Mouse (Mus musculus) C2C12 (cell line): ENCODE data around the gene Mfsd7a. TPM values are rescaled to one million over a fixed set of nuclear protein-coding genes. Genes with fewer than 3 reads are reported as not detected.

Experiments used
- H3K27me3 ChIP-seq: one replicate; pipeline ENCODE4 v1.6.1; 2011; ENCODE audit not compliant: control insufficient read depth, insufficient read depth, insufficient read length
- H3K36me3 ChIP-seq: one replicate; pipeline ENCODE4 v1.6.1; 2011; ENCODE audit not compliant: control insufficient read depth, insufficient read depth
- H3K4me3 ChIP-seq: one replicate; pipeline ENCODE4 v1.5.1; 2011; ENCODE audit warnings: mild to moderate bottlenecking, control low read depth; ENCODE audit not compliant: poor library complexity, insufficient read depth, severe bottlenecking
- H3K79me2 ChIP-seq: one replicate; pipeline ENCODE4 v1.6.1; 2011; ENCODE audit not compliant: control insufficient read depth, insufficient read depth
- H3K79me3 ChIP-seq: one replicate; pipeline ENCODE4 v1.6.1; 2011; ENCODE audit warnings: low read depth, control low read depth
- H3ac ChIP-seq: one replicate; pipeline ENCODE3; 2011; ENCODE audit warnings: low read depth; ENCODE audit not compliant: control insufficient read depth, insufficient read length
- CEBPB ChIP-seq: IDR thresholded peaks from one replicate; pipeline ENCODE4 v1.6.1; 2011; ENCODE audit warnings: low read depth, mild to moderate bottlenecking, control low read depth, moderate library complexity
- CTCF ChIP-seq: IDR thresholded peaks from one replicate; pipeline ENCODE4 v1.5.1; 2011; ENCODE audit not compliant: control insufficient read depth, insufficient read depth, insufficient read length
- FOSL1 ChIP-seq: IDR thresholded peaks from one replicate; pipeline ENCODE4 v1.8.0; 2011; ENCODE audit warnings: mild to moderate bottlenecking, low read length; ENCODE audit not compliant: poor library complexity, insufficient read depth, severe bottlenecking
- MAX ChIP-seq: IDR thresholded peaks from one replicate; pipeline ENCODE4 v1.6.1; 2011; ENCODE audit warnings: mild to moderate bottlenecking, control low read depth
- MYOD1 ChIP-seq: IDR thresholded peaks from one replicate; pipeline ENCODE4 v1.6.1; 2011; ENCODE audit warnings: low read depth; ENCODE audit not compliant: control insufficient read depth, insufficient read length
- MYOG ChIP-seq: IDR thresholded peaks from one replicate; pipeline ENCODE4 v1.6.1; 2011; ENCODE audit not compliant: control insufficient read depth, insufficient read length; ENCODE audit errors: extremely low read depth
- USF1 ChIP-seq: IDR thresholded peaks from one replicate; pipeline ENCODE4 v1.6.1; 2011; ENCODE audit warnings: low read depth, mild to moderate bottlenecking, control low read depth, moderate library complexity
- polyA plus RNA-seq: library from polyadenylated mRNA; unstranded; fragments of >200 nt; fragmentation: generic; extraction: Trizol; gene quantifications from one replicate; pipeline ENCODE4 v1.2.1, GENCODE M21; 2012; ENCODE audit warnings: missing spikeins

The Mfsd7a gene
- polyA plus RNA-seq, 1 experiment: 0.25 TPM

DNA sequence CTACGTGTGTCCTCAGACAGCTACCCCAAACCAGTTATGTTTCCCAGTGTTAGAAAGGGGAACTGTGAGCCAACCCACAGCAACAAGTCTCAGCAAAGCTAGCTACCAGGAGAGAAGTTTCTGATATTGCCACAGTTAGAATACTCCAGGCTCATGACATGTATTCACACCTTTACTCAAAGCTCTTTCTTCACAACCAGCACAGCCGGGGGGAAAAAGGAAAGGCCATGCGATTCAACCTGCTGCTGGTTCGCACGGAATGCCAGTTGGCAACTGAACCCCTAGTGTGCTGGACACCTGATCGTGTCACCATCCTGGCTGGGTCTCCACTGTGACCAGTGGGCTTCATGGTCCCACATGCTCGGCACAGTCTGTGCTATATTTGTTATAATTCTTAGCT lies 834 bp downstream of the Mfsd7a start:
- Histone ChIP-seq H3K79me2 (no peaks in the 10 kb centered on the region), H3K27me3 (no peaks in the 10 kb centered on the region), H3K36me3 (no peaks in the 10 kb centered on the region), H3K79me3 (no peaks in the 10 kb centered on the region), H3ac (no peak overlapping the region), H3K4me3 (no peak overlapping the region)
- TF ChIP-seq MYOG: no peak
- no peak for TF ChIP-seq CEBPB
- TF ChIP-seq FOSL1: no peak
- TF ChIP-seq USF1: no peak
- TF ChIP-seq MAX: no peak
- no peak for TF ChIP-seq CTCF
- no peak for TF ChIP-seq MYOD1

DNA sequence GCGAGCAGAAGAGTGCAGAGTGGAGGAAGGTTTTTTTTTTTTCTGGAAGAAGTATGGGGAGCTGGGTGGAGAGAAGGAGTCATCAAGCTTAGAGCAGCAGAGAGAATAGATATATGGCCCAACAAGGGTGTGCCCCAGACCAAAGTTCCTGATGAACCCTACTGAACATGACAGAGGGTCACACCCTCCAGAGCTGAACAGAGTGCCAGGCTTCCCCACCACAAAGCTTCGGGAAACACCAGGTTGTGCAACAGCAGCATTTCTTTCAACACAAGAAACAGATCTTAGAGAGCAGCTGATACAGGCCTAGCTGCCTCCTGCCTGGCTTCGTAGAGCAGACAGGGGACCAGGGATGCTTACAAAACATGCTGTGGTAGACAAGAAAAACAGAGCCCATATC lies 1.7 kb downstream of the Mfsd7a start:
- Histone ChIP-seq H3K79me3 (no peaks in the 10 kb centered on the region), H3K27me3 (no peaks in the 10 kb centered on the region), H3ac (no peak overlapping the region), H3K79me2 (no peaks in the 10 kb centered on the region), H3K36me3 (no peaks in the 10 kb centered on the region), H3K4me3 (no peak overlapping the region)
- TF ChIP-seq CEBPB: no peak
- no peak for TF ChIP-seq USF1
- TF ChIP-seq MYOD1: no peak
- TF ChIP-seq MAX: no peak
- no peak for TF ChIP-seq CTCF
- TF ChIP-seq FOSL1: no peak
- TF ChIP-seq MYOG: no peak

DNA sequence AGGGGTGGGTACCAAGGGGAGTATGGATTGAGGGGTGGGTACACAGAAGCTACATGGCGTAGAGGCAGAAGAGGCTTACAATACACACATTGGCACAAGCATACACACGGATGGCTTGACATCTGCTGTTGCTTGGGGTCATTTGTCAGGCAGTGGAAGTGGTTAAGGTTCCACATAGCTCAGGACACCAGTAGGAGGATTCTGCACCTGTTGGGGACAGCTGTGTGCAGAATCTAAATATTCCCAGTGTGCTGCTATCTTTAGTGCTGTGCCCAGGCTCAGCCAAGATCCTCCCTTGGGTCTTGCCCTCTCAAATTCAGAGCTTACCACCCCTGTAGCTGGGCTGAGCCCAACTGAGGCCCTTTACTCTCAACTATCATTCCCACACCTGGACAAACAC lies 12.6 kb downstream of the Mfsd7a start:
- peaks cover 19% of the 10 kb centered on the region for H3K79me2 ChIP-seq
- H3ac ChIP-seq: no peak overlapping the region
- no peak overlapping the region for H3K4me3 ChIP-seq
- H3K27me3 ChIP-seq: peaks cover 16% of the 10 kb centered on the region
- H3K36me3 ChIP-seq: peaks cover 16% of the 10 kb centered on the region
- TF ChIP-seq MAX: no peak
- peaks cover 15% of the 10 kb centered on the region for H3K79me3 ChIP-seq

DNA sequence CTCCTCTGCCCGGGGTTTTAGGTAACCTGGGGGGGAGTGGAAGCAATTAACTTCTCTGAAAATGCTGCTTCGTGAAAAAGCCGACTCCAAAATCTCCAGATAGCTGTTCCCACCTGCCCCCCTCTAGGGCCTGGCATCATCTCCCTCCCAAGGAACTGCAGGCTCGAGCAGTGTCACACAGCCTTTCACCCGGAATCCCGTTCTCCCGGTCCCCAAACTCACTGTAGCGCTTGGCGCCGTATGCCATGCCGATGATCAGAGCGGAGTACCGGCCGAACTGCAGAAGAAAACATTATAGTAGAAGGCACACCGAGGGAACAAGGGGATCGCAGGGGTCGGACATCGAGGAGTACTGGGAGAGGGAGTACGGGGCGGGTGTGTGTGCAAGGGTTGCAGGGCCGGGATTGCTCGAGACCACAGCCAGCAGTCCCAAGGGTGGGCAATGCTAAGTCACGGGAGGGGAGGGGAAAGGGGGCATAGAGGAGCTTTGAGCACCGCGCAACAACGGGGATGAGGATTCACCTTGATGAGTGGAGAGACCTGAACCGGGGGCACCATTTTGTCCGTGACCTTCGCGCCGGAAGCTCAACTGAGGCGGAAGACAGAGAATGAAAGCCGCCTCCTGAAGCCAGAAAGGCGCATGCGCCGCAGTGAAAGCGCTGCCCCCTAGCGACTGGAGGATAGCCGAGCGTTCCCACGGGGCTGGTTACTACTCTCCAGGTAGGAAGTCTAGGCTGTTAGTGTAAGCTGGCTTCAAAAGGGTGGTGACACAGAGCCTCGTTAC lies 14.7 kb downstream of the Mfsd7a start, which contains the start of gene Atp5k:
Atp5k (minus strand) TSS at position 645 of the 784 bp plus-strand sequence.
- peak; percentile 74 for TF ChIP-seq CTCF
- no peak for TF ChIP-seq MYOG
- peaks cover 16% of the 10 kb centered on the region for H3K79me3 ChIP-seq
- H3K27me3 ChIP-seq: peaks cover 13% of the 10 kb centered on the region
- H3K4me3 ChIP-seq: peak within 1 kb of the TSS; percentile 92
- H3ac ChIP-seq: peak within 1 kb of the TSS; percentile 79
- H3K36me3 ChIP-seq: peaks cover 30% of the 10 kb centered on the region
- H3K79me2 ChIP-seq: peaks cover 19% of the 10 kb centered on the region

DNA sequence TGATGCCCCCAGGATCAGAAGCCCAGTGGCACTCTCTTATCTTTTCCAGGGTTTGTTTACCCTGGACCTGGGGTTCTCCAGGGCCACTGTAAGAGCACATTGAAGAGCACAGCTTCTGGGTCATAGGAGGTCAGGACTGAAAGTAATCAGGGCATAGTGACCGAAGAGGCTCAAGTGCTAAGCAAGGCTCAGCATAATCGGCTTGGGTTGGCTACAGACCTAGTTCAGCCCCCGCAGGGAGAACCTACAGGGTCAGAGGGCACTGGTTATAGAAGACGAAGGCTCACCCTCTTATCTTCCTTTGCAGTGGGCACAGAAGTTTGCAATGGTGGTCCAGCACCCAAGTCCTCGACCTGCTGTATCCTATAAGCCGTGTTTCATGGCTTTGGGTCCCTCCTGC lies 17.5 kb downstream of the Mfsd7a start:
- no peak for TF ChIP-seq MYOD1
- TF ChIP-seq FOSL1: no peak
- no peak for TF ChIP-seq USF1
- TF ChIP-seq CEBPB: no peak
- no peak for TF ChIP-seq MAX
- TF ChIP-seq MYOG: no peak
- TF ChIP-seq CTCF: no peak
- peaks cover 19% of the 10 kb centered on the region for H3K79me2 ChIP-seq
- H3K36me3 ChIP-seq: peaks cover 35% of the 10 kb centered on the region
- no peak overlapping the region for H3K4me3 ChIP-seq
- peaks cover 2% of the 10 kb centered on the region for H3K27me3 ChIP-seq
- H3ac ChIP-seq: no peak overlapping the region
- H3K79me3 ChIP-seq: peaks cover 16% of the 10 kb centered on the region

DNA sequence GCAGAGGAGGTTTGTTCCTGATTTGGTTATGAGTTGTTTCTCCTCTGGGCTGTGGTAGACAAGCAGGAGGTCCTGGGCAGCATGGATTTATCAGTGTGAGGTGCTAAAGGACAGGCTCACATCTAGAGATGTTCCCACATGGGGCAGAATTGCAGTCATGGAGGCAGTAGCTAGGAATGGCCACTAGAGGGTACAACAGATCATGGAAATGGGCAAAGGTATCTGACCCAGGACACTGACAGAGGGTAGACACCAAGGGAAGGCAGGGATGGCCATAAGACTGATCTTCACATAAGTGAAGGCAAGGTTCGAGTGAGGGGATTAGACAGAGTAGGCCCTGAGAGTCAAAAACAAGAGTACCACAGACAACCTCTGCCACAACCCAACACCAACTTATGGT lies 21.5 kb downstream of the Mfsd7a start:
- Histone ChIP-seq H3ac (no peak overlapping the region), H3K79me2 (no peaks in the 10 kb centered on the region), H3K79me3 (peaks cover 3% of the 10 kb centered on the region), H3K27me3 (no peaks in the 10 kb centered on the region), H3K36me3 (peaks cover 30% of the 10 kb centered on the region), H3K4me3 (no peak overlapping the region)
- TF ChIP-seq CTCF (peak; percentile 53), FOSL1 (no peak)

DNA sequence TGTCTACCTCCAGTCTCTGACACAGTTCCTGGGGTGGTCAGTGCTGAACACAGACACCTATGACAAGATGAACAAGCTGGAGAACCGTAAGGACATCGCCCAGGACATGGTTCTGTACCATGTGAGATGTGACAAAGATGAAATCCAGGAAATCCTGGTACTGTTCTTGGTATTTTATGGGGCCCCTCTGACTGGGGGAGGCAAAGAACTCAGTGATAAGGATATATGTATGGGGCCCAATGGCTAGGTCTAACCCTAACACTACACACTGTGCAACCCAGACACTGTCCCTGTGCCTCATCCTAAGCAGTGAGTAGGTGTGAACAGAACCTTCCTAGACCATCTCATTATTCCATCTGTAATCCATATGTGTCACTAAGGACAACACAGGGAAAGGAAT lies 25.3 kb downstream of the Mfsd7a start:
- no peaks in the 10 kb centered on the region for H3K79me3 ChIP-seq
- no peaks in the 10 kb centered on the region for H3K27me3 ChIP-seq
- H3K36me3 ChIP-seq: peaks cover 5% of the 10 kb centered on the region
- no peak overlapping the region for H3ac ChIP-seq
- no peaks in the 10 kb centered on the region for H3K79me2 ChIP-seq
- H3K4me3 ChIP-seq: no peak overlapping the region
- TF ChIP-seq CEBPB: no peak
- TF ChIP-seq MAX: no peak
- no peak for TF ChIP-seq MYOD1
- no peak for TF ChIP-seq MYOG
- TF ChIP-seq CTCF: no peak
- no peak for TF ChIP-seq USF1
- no peak for TF ChIP-seq FOSL1
